Mouse (Mus musculus) thymus, adult 2 months (tissue): ENCODE measurements at regions not wholly inside any gene's neighbourhood (a gene's known extent, or its start where the extent isn't known, plus 50 kb on each side); places are given as distances from the start of the nearest gene placed in this dataset.

ENCODE experiments used
- CTCF ChIP-seq: fragments of 200-500 bp; IDR thresholded peaks from 2 replicates; pipeline ENCODE4 v1.5.1; 2012; ENCODE audit warnings: mild to moderate bottlenecking, control low read depth, low read length, moderate library complexity, borderline replicate concordance; ENCODE audit not compliant: control insufficient read depth, poor library complexity, insufficient read depth; ENCODE audit errors: extremely low read depth
- POLR2A ChIP-seq: fragments of 200-500 bp; IDR thresholded peaks from 2 replicates; pipeline ENCODE4 v1.6.1; 2012; ENCODE audit warnings: mild to moderate bottlenecking, low read length, control low read depth, moderate library complexity; ENCODE audit not compliant: control insufficient read depth, poor library complexity, insufficient read depth; ENCODE audit errors: extremely low read depth

DNA sequence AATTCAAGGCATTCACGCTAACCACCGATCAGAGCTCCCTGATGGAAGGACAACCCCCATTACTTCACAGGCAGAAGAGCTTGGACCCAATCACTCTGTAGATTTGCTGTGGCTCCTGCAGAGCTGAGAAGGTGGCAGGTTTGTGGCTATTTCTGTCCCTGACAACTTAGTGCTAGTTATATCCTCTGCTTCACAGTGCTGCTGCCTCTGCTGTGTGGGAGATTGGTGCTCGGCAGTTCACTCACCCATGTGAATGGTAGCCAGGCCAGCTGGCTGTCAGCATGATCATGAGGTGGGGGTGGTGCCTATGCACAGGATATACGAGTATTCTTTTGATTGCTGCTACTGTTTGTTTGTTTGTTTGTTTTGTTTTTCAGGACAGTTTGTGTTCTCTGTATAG lies 113.9 kb downstream of the Gm10131 start:
- no peak for TF ChIP-seq POLR2A
- TF ChIP-seq CTCF: no peak
